Mouse (Mus musculus) gastrocnemius, postnatal 14 days (tissue): ENCODE measurements at regions not wholly inside any gene's neighbourhood (a gene's known extent, or its start where the extent isn't known, plus 50 kb on each side); places are given as distances from the start of the nearest gene placed in this dataset.

ENCODE experiments used
- DNase-seq: peaks from one replicate; pipeline ENCODE4 v3.0.0; 2021; ENCODE audit warnings: mixed read lengths
- intact Hi-C: fragments of 180-260 bp; cut with DNase I; formaldehyde crosslinking; loops from one replicate; pipeline ENCODE4 v1.15.1; 2025; ENCODE audit warnings: low total_unique reads

- no peak for DNase-seq
- intact Hi-C loops, result no loop called here
These were observed 199.7 kb upstream of the Tet2 start for GRCm38 (mm10) chr3:133744552-133745118.

GRCm38 (mm10) chr3:133748756-133749737, 204.1 kb upstream of the Tet2 start:
- no peak for DNase-seq
- intact Hi-C loops, result no loop called here

- no peak for DNase-seq
- intact Hi-C loops, result no loop called here
These were observed 205.1 kb upstream of the Tet2 start for GRCm38 (mm10) chr3:133750061-133750460.

- DNase-seq, result no peak
These were observed 205.7 kb upstream of the Tet2 start for GRCm38 (mm10) chr3:133750606-133751005.

GRCm38 (mm10) chr3:133751011-133751410, 206.1 kb upstream of the Tet2 start:
- intact Hi-C loops, result no loop called here
- no peak for DNase-seq

More at GRCm38 (mm10) chr3:133750606-133751005, 205.7 kb upstream of the Tet2 start:
- intact Hi-C loops, result no loop called here

GRCm38 (mm10) chr3:133751565-133751964, 206.6 kb upstream of the Tet2 start:
- intact Hi-C loops, result no loop called here
- DNase-seq, result no peak

GRCm38 (mm10) chr3:133753041-133753440, 208.1 kb upstream of the Tet2 start:
- intact Hi-C loops, result no loop called here
- no peak for DNase-seq

GRCm38 (mm10) chr3:133754006-133754910, 209.3 kb upstream of the Tet2 start:
- DNase-seq, result no peak
- intact Hi-C loops, result no loop called here

GRCm38 (mm10) chr3:133754911-133755259, 209.9 kb upstream of the Tet2 start:
- intact Hi-C loops, result no loop called here
- peak; percentile 37 for DNase-seq

- intact Hi-C loops, result no loop called here
- DNase-seq, result no peak
These were observed 212.9 kb upstream of the Tet2 start for GRCm38 (mm10) chr3:133757756-133758420.

GRCm38 (mm10) chr3:133758421-133758820, 213.5 kb upstream of the Tet2 start:
- intact Hi-C loops, result no loop called here
- no peak for DNase-seq

- intact Hi-C loops, result no loop called here
- DNase-seq, result no peak
These were observed 214.7 kb upstream of the Tet2 start for GRCm38 (mm10) chr3:133759611-133760010.

- intact Hi-C loops, result no loop called here
- no peak for DNase-seq
These were observed 215.3 kb upstream of the Tet2 start for GRCm38 (mm10) chr3:133760221-133760620.

- DNase-seq, result no peak
- intact Hi-C loops, result no loop called here
These were observed 218.8 kb upstream of the Tet2 start for GRCm38 (mm10) chr3:133763721-133764120.

- intact Hi-C loops, result no loop called here
- DNase-seq, result no peak
These were observed 228.6 kb upstream of the Tet2 start for GRCm38 (mm10) chr3:133773490-133773889.

- intact Hi-C loops, result no loop called here
- no peak for DNase-seq
These were observed 229.3 kb upstream of the Tet2 start for GRCm38 (mm10) chr3:133774229-133774628.

GRCm38 (mm10) chr3:133776013-133776412, 231.1 kb upstream of the Tet2 start:
- intact Hi-C loops, result no loop called here
- DNase-seq, result no peak

GRCm38 (mm10) chr3:133779161-133779789, 234.3 kb upstream of the Tet2 start:
- intact Hi-C loops, result no loop called here
- DNase-seq, result no peak

GRCm38 (mm10) chr3:133783060-133783459, 238.1 kb upstream of the Tet2 start:
- DNase-seq, result no peak
- intact Hi-C loops, result no loop called here
